ENCODE assay signal across 11 mouse cellular contexts in the genomic region with DNA sequence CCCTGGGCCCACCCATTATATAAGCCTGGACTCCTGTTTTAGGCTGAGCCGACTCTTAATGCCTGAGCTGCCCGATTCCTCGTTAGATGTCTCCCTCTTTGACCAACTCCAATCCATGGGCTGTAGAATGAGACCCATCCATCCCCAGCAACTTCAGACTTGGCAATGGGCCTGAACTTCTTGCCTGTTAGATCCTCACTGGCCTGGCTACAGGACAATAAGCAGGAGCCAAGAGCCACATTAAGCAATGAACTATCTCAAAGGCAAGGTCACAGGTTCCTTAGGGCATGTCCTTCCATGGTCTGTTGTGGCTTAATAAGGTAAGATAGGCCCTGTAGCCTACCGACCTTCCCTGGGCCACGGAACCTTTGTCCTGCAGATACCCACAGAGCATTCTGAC. TPM values are rescaled to one million over a fixed set of nuclear protein-coding genes. Genes with fewer than 3 reads are reported as not detected.
DNase-seq lines count a peak whose midpoint lies in the region; ATAC-seq and TF ChIP-seq lines count a peak whose summit lies in the region.
"Had no signal": no experiment of that assay in that cellular context is flagged by ENCODE, and none has a peak within 500 bp of the region (broad histone marks: within the 10 kb centered on the region; RNA-seq: fewer than 3 reads in every experiment).

No protein-coding gene starts in this region.

- no peak overlapping the region for H3K4me2 ChIP-seq in intestine, postnatal 0 days (replicated peaks; ENCODE audit: low read depth)
- H3K4me2 ChIP-seq in intestine, embryonic 15.5 days (replicated peaks) = no peak overlapping the region
- no peak overlapping the region for H3K4me2 ChIP-seq in liver, embryonic 11.5 days

- peak overlapping the region; percentile 62 for H3K27ac ChIP-seq in intestine, postnatal 0 days (ENCODE audit: low read depth, low read length)
- H3K27ac ChIP-seq in intestine, embryonic 15.5 days = no peak overlapping the region
- H3K27ac ChIP-seq in bone marrow, adult 2 months (ENCODE audit: control insufficient read depth, insufficient read depth, low read depth, low read length, poor library complexity) = peak overlapping the region; percentile 78
- H3K27ac ChIP-seq in liver, embryonic 11.5 days (ENCODE audit: low read depth, low read length) = peak overlapping the region; percentile 56
- H3K27ac ChIP-seq in thymus, adult 2 months (ENCODE audit: control insufficient read depth, insufficient read depth, low read length) = no peak overlapping the region

- H3K36me3 ChIP-seq in intestine, postnatal 0 days (ENCODE audit: control insufficient read depth, insufficient read depth) = peaks cover 5% of the 10 kb centered on the region; the same call in 1 of the 2 replicates
- no peaks in the 10 kb centered on the region for H3K36me3 ChIP-seq in intestine, embryonic 15.5 days
- H3K36me3 ChIP-seq in liver, embryonic 11.5 days (ENCODE audit: control insufficient read depth, insufficient read depth, low read length) = no peaks in the 10 kb centered on the region
- no peaks in the 10 kb centered on the region for H3K36me3 ChIP-seq in thymus, adult 2 months (ENCODE audit: control insufficient read depth, insufficient read depth, low read length)

- H3K27me3 ChIP-seq in intestine, postnatal 0 days (replicated peaks; ENCODE audit: control insufficient read depth, insufficient read depth, low read length) = no peaks in the 10 kb centered on the region
- no peaks in the 10 kb centered on the region for H3K27me3 ChIP-seq in intestine, embryonic 15.5 days (replicated peaks)
- no peaks in the 10 kb centered on the region for H3K27me3 ChIP-seq in liver, embryonic 11.5 days (replicated peaks; ENCODE audit: control insufficient read depth, insufficient read depth, low read length)
- H3K27me3 ChIP-seq in thymus, adult 2 months (ENCODE audit: control insufficient read depth, insufficient read depth, low read length) = no peaks in the 10 kb centered on the region

- no peak overlapping the region for H3K9ac ChIP-seq in intestine, postnatal 0 days (ENCODE audit: low read depth, low read length)
- no peak overlapping the region for H3K9ac ChIP-seq in intestine, embryonic 15.5 days
- no peak overlapping the region for H3K9ac ChIP-seq in liver, embryonic 11.5 days (ENCODE audit: low read depth, low read length)

- no peak for TF ChIP-seq CTCF in intestine, postnatal 0 days (IDR thresholded peaks at IDR 0.05; ENCODE audit: low read depth)
- no peak for TF ChIP-seq CTCF in bone marrow, adult 2 months (IDR thresholded peaks at IDR 0.05; ENCODE audit: control insufficient read depth, insufficient read depth, low read length)
- TF ChIP-seq CTCF in thymus, adult 2 months (IDR thresholded peaks at IDR 0.05; ENCODE audit: borderline replicate concordance, control insufficient read depth, extremely low read depth, insufficient read depth, low read length, poor library complexity) = no peak

- WGBS in intestine, postnatal 0 days = 76% methylated on average over 5 of the region's 5 CpGs
- WGBS in intestine, embryonic 15.5 days = 82% methylated on average over 5 of the region's 5 CpGs
- 90% methylated on average over 5 of the region's 5 CpGs for WGBS in bone marrow, adult 2 months
- WGBS in liver, embryonic 11.5 days = 80% methylated on average over 5 of the region's 5 CpGs
- whole genome bisulfite sequencing in thymus, adult 2 months = 96% methylated on average over 5 of the region's 5 CpGs

- no peak for TF ChIP-seq POLR2A in bone marrow, adult 2 months (IDR thresholded peaks at IDR 0.05; ENCODE audit: borderline replicate concordance, control insufficient read depth, low read depth, low read length)
- no peak for TF ChIP-seq POLR2A in thymus, adult 2 months (IDR thresholded peaks at IDR 0.05; ENCODE audit: control insufficient read depth, extremely low read depth, insufficient read depth, low read length, poor library complexity)

- H3K4me3 ChIP-seq in intestine, postnatal 0 days (ENCODE audit: low read depth, low read length) = no peak overlapping the region
- no peak overlapping the region for H3K4me3 ChIP-seq in intestine, embryonic 15.5 days (replicated peaks)
- H3K4me3 ChIP-seq in bone marrow, adult 2 months (replicated peaks; ENCODE audit: control insufficient read depth, low read depth, low read length) = no peak overlapping the region
- H3K4me3 ChIP-seq in liver, embryonic 11.5 days (ENCODE audit: low read depth, low read length) = no peak overlapping the region
- H3K4me3 ChIP-seq in thymus, adult 2 months (ENCODE audit: control insufficient read depth, insufficient read depth, low read length) = no peak overlapping the region

- H3K9me3 ChIP-seq in intestine, postnatal 0 days (ENCODE audit: control insufficient read depth) = no peaks in the 10 kb centered on the region
- no peaks in the 10 kb centered on the region for H3K9me3 ChIP-seq in intestine, embryonic 15.5 days
- H3K9me3 ChIP-seq in liver, embryonic 11.5 days (ENCODE audit: control insufficient read depth, low read length) = no peaks in the 10 kb centered on the region

- DNase-seq in adrenal gland, postnatal 10 days = peak; percentile 45
- DNase-seq in adrenal gland, postnatal 4 days (ENCODE audit: low spot score in 2 of 2) = no peak
- no peak for DNase-seq in liver, embryonic 11.5 days (ENCODE audit: low spot score)
- DNase-seq in thymus, adult 2 months = no peak
- DNase-seq in right cerebral cortex, postnatal 25 days = no peak
- DNase-seq: cerebellum, postnatal 36 days; kidney, adult 2 months; thymus, postnatal 14 days had no signal

- ATAC-seq in intestine, postnatal 0 days = no peak
- ATAC-seq in intestine, embryonic 15.5 days = no peak
- ATAC-seq in liver, embryonic 11.5 days (replicated peaks; ENCODE audit: low FRiP score) = no peak

- no peaks in the 10 kb centered on the region for H3K4me1 ChIP-seq in intestine, postnatal 0 days (replicated peaks; ENCODE audit: control insufficient read depth, insufficient read depth, low read length)
- H3K4me1 ChIP-seq in intestine, embryonic 15.5 days (replicated peaks) = 0 out of 2 replicates have a peak, but pooled peaks cover 3% of the 10 kb centered on the region
- peaks cover 7% of the 10 kb centered on the region; the same call in 1 of the 2 replicates for H3K4me1 ChIP-seq in bone marrow, adult 2 months (ENCODE audit: control insufficient read depth, insufficient read depth, low read length)
- H3K4me1 ChIP-seq in liver, embryonic 11.5 days (replicated peaks; ENCODE audit: control insufficient read depth, insufficient read depth, low read length) = peaks cover 43% of the 10 kb centered on the region
- no peaks in the 10 kb centered on the region for H3K4me1 ChIP-seq in thymus, adult 2 months (replicated peaks; ENCODE audit: control insufficient read depth, insufficient read depth, low read length)

RNA-seq across cellular contexts. Expression of a gene that starts 9.8 kb away (rescaled TPM):
- 1 to 10 TPM; 7.6 to 9.9 TPM for total RNA-seq in adrenal gland, postnatal 10 days (2021)
- 10 to 100 TPM; 12.4 to 12.7 TPM for total RNA-seq in adrenal gland, postnatal 4 days (2021)
- polyA plus RNA-seq in intestine, postnatal 0 days (2015; fragmentation: Nextera tagmentation; extraction: Ambion mirVana) = 11.2 and 11.7 TPM in 2 replicates
- polyA plus RNA-seq in intestine, embryonic 15.5 days (2015; fragmentation: Nextera tagmentation; extraction: Ambion mirVana) = 13.6 and 14.2 TPM in 2 replicates
- 9.9 and 13.6 TPM in 2 replicates for polyA plus RNA-seq in bone marrow, adult 2 months (2011; ENCODE audit: insufficient read depth, insufficient read length, low replicate concordance, missing spikeins)
- 14.1 and 14.9 TPM in 2 replicates for polyA plus RNA-seq in liver, embryonic 11.5 days (2014; fragmentation: Nextera tagmentation; extraction: Ambion mirVana)
- 13.1 and 20.8 TPM in 2 replicates for polyA plus RNA-seq in thymus, adult 2 months (2012; rRNA removed)

Comparison
In these comparisons a context has a peak if more than half of its experiments do, and no peak if none do; other contexts are left out.
1. H3K27ac ChIP-seq: peak in intestine, postnatal 0 days (single experiment), bone marrow, adult 2 months (single experiment) and liver, embryonic 11.5 days (single experiment); none in intestine, embryonic 15.5 days (single experiment) and thymus, adult 2 months (single experiment).